Mouse (Mus musculus) stomach, embryonic 16.5 days (tissue): ENCODE data around the gene Snx17. TPM values are rescaled to one million over a fixed set of nuclear protein-coding genes. Genes with fewer than 3 reads are reported as not detected.

Source experiments
- ATAC-seq: fragments of 200-750 bp; cut with Nextera tagmentation; 2 replicates; pipeline ENCODE4 v1.8.0; 2017; ENCODE audit warnings: moderate number of reproducible peaks, moderate TSS enrichment; ENCODE audit not compliant: insufficient read depth, low FRiP score
- H3K27ac ChIP-seq: fragments of 300-500 bp; sonication (generic); 2 replicates; pipeline ENCODE4 v1.5.1; 2014; ENCODE audit warnings: low read length
- H3K27me3 ChIP-seq: fragments of 300-500 bp; sonication (generic); 2 replicates; pipeline ENCODE4 v1.6.1; 2014; ENCODE audit warnings: low read length, control low read depth, mixed read lengths; ENCODE audit not compliant: control insufficient read depth, insufficient read depth
- H3K36me3 ChIP-seq: fragments of 300-500 bp; sonication (generic); 2 replicates; pipeline ENCODE4 v1.6.1; 2014; ENCODE audit warnings: low read length; ENCODE audit not compliant: control insufficient read depth, insufficient read depth
- H3K4me1 ChIP-seq: fragments of 300-500 bp; sonication (generic); 2 replicates; pipeline ENCODE4 v1.6.1; 2014; ENCODE audit warnings: low read length, control low read depth, mixed read lengths; ENCODE audit not compliant: control insufficient read depth, insufficient read depth
- H3K4me2 ChIP-seq: fragments of 300-500 bp; sonication (generic); 2 replicates; pipeline ENCODE4 v1.6.1; 2014; ENCODE audit warnings: low read depth, low read length, mixed read lengths
- H3K4me3 ChIP-seq: fragments of 300-500 bp; sonication (generic); replicated peaks from 2 replicates; pipeline ENCODE4 v1.5.1; 2014; ENCODE audit warnings: mild to moderate bottlenecking, low read length
- H3K9ac ChIP-seq: fragments of 300-500 bp; sonication (generic); 2 replicates; pipeline ENCODE4 v1.6.1; 2014; ENCODE audit warnings: low read length
- H3K9me3 ChIP-seq: fragments of 300-500 bp; sonication (generic); replicated peaks from 2 replicates; pipeline ENCODE4 v1.6.1; 2016; ENCODE audit warnings: low read length, control low read depth; ENCODE audit not compliant: control insufficient read depth
- WGBS: fragments of 180-500 bp; shearing (Covaris S2); extraction: QIAGEN DNeasy Blood & Tissue Kit; methylation state at CpG from one replicate; pipeline ENCODE4 v1.1.7; 2014; 5-methylcytosine and 5-hydroxymethylcytosine counted together
- polyA plus RNA-seq: library from polyadenylated mRNA; unstranded; fragments of >200 nt; fragmentation: Nextera tagmentation; extraction: Ambion mirVana; gene quantifications from 2 replicates; pipeline ENCODE4 v1.2.1, GENCODE M21; 2015

Snx17 gene
- polyA plus RNA-seq, 1 experiment from 2014 or later = 131 TPM

DNA sequence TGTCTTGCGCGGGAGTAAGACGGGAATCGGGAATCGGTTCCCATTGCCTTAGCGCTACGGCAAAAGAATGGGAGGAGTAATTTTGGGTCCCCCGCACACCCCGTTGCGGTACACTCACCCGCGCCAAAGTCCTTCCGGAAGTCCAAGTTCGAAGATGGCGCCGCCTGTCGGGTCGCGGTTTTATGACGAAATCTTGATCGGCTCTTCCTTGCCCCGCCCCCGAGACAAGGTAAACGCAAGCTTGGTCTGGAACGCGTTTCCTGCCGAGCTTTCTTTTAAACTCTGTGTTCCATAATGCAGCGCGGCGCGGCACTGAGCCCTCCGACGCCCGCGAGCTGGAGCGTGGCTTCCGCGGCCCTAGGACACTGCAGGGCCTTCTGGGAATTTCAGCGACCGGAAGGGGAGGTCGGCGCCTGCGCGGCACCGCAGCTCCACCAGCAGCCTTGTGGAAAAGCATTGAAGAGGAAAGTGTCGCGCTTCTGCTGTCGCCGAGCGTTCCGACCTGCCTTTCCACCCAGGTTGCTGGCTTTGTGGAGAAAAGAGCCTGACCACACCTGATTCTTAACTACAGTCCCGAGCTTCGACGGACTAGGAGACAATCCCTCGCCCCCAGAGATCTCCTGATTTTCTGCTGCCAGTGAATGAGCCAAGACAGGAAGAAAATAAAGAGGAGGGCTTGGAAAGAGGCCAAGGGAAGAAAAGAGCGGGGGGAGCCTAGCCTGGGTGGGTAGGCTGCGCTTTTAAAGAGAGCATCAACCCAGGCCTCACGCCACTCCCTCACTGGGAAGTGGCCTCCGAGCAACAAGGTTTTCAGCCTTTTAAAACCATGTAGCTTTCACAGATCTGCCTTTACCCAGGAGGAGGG, 13.0 kb upstream of the Snx17 start, which contains the start of the genes Gm29609 and Gtf3c2:
TSS of gene Gm29609 (minus strand) at position 146 of the 865 bp plus-strand sequence.
TSS of gene Gtf3c2 (minus strand) at position 379 of the 865 bp plus-strand sequence.
- ATAC-seq = peak; percentile 97
- under 1% methylated on average over 59 of the region's 59 CpGs for WGBS
- H3K4me1 ChIP-seq = 0 out of 2 replicates have a peak, but pooled peaks cover 3% of the 10 kb centered on the region
- H3K27ac ChIP-seq = peak within 1 kb of the TSS; percentile 98
- peak within 1 kb of the TSS; percentile 84 for H3K4me2 ChIP-seq
- H3K36me3 ChIP-seq = no peaks in the 10 kb centered on the region
- no peaks in the 10 kb centered on the region for H3K9me3 ChIP-seq
- peak within 1 kb of the TSS; percentile 81 for H3K9ac ChIP-seq
- H3K27me3 ChIP-seq = no peaks in the 10 kb centered on the region
- H3K4me3 ChIP-seq = peak within 1 kb of the TSS; percentile 82

DNA sequence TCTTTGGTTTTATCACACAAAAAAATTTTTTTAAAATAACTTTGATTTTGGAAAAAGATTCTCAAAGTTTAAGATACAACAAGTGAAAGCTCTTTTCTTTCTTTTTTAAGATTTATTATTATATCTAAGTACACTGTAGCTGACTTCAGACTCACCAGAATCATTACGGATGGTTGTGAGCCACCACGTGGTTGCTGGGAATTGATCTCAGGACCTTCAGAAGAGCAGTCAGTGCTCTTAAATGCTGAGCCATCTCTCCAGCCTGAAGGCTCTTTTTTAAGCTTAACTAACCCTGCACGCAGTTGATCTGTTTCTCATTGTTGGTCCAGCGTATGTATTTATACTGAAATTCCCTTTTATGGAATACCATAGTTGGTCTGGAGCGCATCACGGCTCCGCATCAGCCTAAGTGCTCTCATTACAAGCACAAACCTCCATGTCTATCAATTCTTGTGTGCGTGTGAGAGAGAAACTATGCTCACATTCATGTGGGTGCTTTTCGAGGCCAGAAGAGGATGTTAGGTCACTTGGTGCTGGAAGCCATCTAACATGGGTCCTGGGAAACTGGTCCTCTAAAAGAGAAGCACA, 11.8 kb upstream of the Snx17 start:
- no peak overlapping the region for H3K27ac ChIP-seq
- no peaks in the 10 kb centered on the region for H3K27me3 ChIP-seq
- 90% methylated on average over 9 of the region's 9 CpGs for WGBS
- H3K9me3 ChIP-seq = no peaks in the 10 kb centered on the region
- H3K4me3 ChIP-seq = no peak overlapping the region; the same call in 1 of the 2 replicates
- peak overlapping the region; percentile 51; the same call in 1 of the 2 replicates for H3K4me2 ChIP-seq
- H3K36me3 ChIP-seq = no peaks in the 10 kb centered on the region
- H3K4me1 ChIP-seq = 0 out of 2 replicates have a peak, but pooled peaks cover 3% of the 10 kb centered on the region
- ATAC-seq = no peak
- no peak overlapping the region for H3K9ac ChIP-seq

DNA sequence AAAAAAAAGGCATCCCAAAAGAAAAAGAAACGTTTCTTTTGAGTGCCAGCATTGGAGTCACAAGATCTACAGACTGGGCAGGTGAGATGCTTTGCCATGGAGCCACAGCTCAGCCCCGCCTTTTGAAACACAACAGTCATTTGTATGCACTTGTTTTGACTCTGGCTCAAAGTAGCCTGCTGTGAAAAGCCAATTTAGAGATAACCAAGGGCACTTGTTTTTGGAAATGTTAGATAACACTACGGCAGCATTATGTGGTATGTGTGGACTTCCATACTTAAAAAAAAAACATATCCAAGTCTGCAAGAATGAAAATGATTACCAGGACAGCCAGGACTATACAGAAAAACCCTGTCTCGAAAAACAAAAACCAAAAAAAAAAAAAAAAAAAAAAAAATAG, 9.3 kb upstream of the Snx17 start:
- Histone ChIP-seq H3K27ac (no peak overlapping the region), H3K4me1 (0 out of 2 replicates have a peak, but pooled peaks cover 3% of the 10 kb centered on the region), H3K27me3 (no peaks in the 10 kb centered on the region), H3K36me3 (peaks cover 14% of the 10 kb centered on the region; the same call in 1 of the 2 replicates), H3K4me3 (no peak overlapping the region), H3K9ac (no peak overlapping the region), H3K9me3 (no peaks in the 10 kb centered on the region), H3K4me2 (no peak overlapping the region)
- no peak for ATAC-seq
- WGBS = 49% methylated on average over 4 of the region's 4 CpGs

DNA sequence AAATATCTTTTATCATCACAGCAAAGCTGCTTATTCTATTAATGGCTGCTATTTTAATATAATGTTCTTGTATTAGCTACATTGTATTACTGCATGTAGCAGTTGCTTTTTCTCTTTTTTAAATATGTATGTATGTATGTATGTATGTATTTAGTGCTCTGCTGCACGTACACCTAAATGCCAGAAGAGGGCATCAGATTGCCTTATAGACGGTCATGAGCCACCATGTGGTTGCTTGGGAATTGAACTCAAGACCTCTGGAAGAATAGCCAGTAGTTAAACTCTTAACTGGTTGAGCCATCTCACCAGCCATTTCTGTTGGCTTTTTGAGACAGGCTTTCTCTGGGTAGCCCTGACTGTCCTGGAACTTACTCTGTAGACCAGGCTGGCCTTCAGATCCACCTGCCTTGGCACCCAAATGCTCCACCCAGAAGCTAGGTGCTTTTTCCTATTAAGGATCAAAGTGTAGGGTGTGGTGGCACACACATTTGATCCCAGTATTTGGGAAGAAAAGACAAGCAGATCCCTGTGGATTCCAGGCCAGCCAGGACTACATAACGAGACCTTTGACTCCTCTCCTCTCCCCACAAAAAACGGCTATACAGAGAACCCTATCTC, 4.7 kb upstream of the Snx17 start:
- no peaks in the 10 kb centered on the region for H3K27me3 ChIP-seq
- no peak overlapping the region for H3K27ac ChIP-seq
- no peak overlapping the region for H3K4me2 ChIP-seq
- no peak overlapping the region for H3K4me3 ChIP-seq
- peaks cover 25% of the 10 kb centered on the region for H3K36me3 ChIP-seq
- H3K9me3 ChIP-seq = no peaks in the 10 kb centered on the region
- H3K9ac ChIP-seq = no peak overlapping the region
- ATAC-seq = no peak
- H3K4me1 ChIP-seq = 0 out of 2 replicates have a peak, but pooled peaks cover 10% of the 10 kb centered on the region
- WGBS = 71% methylated on average over 4 of the region's 4 CpGs

DNA sequence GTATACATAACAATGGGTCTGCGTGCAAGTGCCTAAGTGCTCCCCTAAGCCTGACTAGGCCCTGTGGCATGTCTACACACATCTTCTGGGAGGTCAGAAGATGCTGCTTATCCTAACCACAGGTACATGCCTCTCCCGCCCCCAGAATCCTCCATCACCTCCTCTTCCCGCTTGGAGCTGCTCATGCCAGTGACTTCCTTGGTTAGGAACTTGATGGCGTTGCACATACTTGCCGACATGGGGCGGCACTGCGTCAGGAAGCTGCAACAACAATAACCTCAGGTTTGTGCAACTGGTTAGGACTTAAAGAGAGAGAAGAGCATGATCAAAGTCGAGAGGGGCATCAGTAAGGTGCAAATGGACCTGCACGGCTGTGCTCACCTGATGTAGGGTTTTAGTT, 2.8 kb upstream of the Snx17 start:
- no peak for ATAC-seq
- Histone ChIP-seq H3K36me3 (peaks cover 25% of the 10 kb centered on the region), H3K9ac (no peak overlapping the region), H3K27me3 (no peaks in the 10 kb centered on the region), H3K9me3 (no peaks in the 10 kb centered on the region), H3K4me1 (peaks cover 21% of the 10 kb centered on the region), H3K27ac (no peak overlapping the region), H3K4me2 (no peak overlapping the region), H3K4me3 (no peak overlapping the region)
- WGBS = 87% methylated on average over 9 of the region's 9 CpGs

DNA sequence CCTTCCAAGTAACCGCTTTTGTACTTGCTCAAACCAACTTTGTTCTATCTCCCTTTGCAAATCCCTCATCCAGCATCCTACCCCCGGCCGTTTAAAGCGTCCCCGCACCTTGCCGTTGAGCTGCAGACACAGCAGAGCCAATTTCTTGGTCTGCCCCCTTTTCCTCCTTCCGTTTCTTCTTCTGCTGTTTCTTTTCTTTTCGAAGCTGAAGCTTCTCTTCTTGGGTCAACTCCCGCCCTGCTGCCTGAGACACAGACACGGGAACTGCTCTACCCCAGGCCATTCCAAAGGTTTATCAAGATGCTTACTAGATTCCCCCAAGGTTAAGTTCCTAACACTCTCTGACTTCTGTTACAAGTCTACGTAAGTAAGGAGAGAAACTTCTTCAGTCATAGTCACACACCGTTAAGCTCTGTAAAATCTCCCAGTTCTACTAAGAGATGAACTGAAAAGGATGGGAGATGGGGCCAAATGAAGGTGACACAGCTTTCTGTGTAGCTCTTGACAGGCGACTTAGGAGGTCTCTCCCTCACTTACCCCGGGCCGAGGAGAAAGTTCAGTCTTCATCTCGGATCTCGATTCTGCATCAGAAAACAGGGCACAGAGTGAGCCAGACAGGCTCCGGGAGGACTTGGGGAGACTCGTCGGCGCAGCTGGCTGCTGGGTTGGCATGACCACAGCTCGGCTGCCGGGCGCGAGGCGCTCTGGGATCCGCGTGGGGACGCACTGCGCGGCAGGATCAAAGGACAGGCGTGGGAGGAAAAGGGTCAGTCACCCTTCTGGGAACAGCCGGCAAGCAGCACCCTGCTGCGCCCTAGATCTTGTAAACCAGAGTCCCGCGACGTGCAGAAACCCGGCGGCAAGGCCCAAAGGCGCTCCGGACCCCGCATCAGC, 735 bp upstream of the Snx17 start:
- Histone ChIP-seq H3K4me2 (peak overlapping the region; percentile 78), H3K36me3 (peaks cover 37% of the 10 kb centered on the region), H3K4me3 (peak overlapping the region; percentile 97), H3K27me3 (no peaks in the 10 kb centered on the region), H3K4me1 (peaks cover 21% of the 10 kb centered on the region), H3K27ac (peak overlapping the region; percentile 85), H3K9me3 (no peaks in the 10 kb centered on the region), H3K9ac (peak overlapping the region; percentile 80)
- 11% methylated on average over 42 of the region's 42 CpGs for WGBS
- ATAC-seq = peak; percentile 55

DNA sequence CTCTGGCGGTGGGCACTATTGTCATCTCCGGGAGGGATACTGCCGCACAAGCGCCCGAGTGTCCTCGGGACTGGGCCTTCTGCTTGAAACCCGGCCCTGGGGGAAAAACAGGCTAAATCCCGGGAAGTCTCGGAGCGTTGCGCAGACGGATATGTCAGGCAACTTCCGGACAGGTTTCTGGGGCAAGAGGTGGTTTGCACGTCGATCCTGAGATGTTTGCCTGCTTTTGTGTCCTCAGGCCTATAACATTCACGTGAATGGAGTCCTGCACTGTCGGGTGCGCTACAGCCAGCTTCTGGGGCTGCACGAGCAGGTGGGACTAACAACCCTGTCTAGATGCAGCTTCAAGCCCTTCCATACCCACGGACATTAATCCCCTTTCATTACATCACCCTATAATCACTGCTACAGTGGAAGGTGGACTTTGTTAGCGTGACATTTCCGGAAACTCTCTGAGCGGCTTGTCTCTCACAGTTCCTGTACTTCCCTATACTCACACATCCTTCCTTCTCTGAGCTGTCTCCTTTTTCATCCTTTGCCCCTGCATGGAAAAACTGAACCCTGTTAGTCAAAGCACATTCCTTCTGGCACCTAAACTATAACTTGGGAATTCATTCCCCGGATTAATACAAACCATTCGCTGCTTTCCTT, 729 bp downstream of the Snx17 start:
- Histone ChIP-seq H3K9me3 (no peaks in the 10 kb centered on the region), H3K27ac (peak overlapping the region; percentile 86), H3K36me3 (peaks cover 38% of the 10 kb centered on the region), H3K27me3 (no peaks in the 10 kb centered on the region), H3K4me3 (peak overlapping the region; percentile 97), H3K9ac (peak overlapping the region; percentile 95), H3K4me2 (peak overlapping the region; percentile 79), H3K4me1 (peaks cover 21% of the 10 kb centered on the region)
- ATAC-seq = no peak
- 10% methylated on average over 25 of the region's 25 CpGs for WGBS
